Mouse (Mus musculus): Measurements from ENCODE around the gene Znhit2.
"Not testable (repeated sequence)": the region's sequence is repeated elsewhere in the genome, so short reads cannot be mapped to it uniquely, and the experiment has no call there.

The Znhit2 gene

GRCm38 (mm10) chr19:6061021-6061533 is at the start of gene Znhit2:
Gene Znhit2, plus strand, starts transcription at chr19:6061192.
- DNase-seq (ENCODE audit: low spot score) = peak; percentile 91

DNA sequence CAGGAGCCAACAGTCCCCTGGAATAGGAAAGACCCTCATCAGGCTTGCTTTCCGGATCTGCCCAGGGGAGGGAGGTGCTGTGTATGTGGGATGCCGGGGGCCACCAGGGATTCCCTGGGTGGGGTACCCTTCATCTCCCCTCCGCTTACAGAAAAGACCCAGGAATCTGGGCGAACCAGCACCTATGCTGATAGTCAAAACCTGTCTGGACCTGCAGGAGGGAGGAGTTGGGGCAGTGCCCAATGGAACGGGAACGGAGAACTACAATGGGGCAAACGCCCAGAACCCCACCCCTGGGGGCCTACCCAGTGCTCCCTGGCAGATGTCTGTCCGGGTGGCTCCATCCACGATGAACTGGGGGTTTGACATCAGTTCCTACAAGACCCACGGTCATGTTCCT is 47.3 kb upstream of the Znhit2 start:
- DNase-seq (ENCODE audit: low spot score) = no peak

GRCm38 (mm10) chr19:6014991-6015510 is 45.9 kb upstream of the Znhit2 start:
- DNase-seq (ENCODE audit: low spot score) = no peak

GRCm38 (mm10) chr19:6015511-6016315 is 45.3 kb upstream of the Znhit2 start, which contains the start of gene Capn1:
Gene Capn1, minus strand, starts transcription at chr19:6015897.
- peak; percentile 49 for DNase-seq (ENCODE audit: low spot score)

DNA sequence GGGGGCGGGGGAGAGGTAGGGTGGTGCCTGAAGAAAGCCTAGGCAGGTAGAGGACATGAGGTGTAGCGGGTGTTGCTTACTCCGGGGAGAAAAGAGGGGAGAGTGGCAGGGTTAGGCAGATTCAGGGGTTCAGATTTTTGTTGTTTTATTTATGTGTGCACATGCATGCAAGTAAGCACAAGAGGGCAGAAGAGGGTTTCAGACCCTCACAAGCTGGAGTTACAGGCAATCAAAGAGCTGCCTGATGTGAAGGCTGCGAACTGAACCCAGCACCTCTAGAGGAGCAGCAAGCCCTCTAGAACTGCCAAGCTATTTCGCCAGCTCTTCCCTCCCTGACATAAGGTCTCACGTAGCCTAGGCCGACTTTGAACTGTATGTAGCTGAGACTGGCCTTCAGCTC is 44.5 kb upstream of the Znhit2 start:
- no peak for DNase-seq (ENCODE audit: low spot score)

GRCm38 (mm10) chr19:6018142-6019089 is 42.6 kb upstream of the Znhit2 start:
- peak; percentile 59 for DNase-seq (ENCODE audit: low spot score)

DNA sequence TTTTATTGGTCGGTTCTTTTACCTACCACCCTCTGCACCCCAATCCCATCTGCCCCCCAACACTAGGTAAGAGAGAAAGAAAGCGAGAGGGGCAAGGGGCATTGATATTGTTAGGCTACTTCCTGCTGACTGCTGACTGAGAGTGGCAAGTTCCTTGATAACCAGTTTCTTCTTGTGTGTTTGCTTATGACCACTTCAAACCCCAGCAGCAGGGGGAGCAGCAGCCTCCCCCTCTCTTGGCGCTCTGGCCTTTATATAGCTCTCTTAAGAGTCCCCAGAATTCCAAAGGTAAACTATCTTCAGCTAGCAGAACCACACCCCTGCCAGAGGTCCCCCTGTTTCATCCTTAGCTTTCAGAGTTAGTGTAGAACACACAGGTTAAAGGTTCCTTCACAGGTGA is 40.7 kb upstream of the Znhit2 start:
- no peak for DNase-seq (ENCODE audit: low spot score)

- DNase-seq (ENCODE audit: low spot score) = no peak
Observed at GRCm38 (mm10) chr19:6023059-6023458, 37.9 kb upstream of the Znhit2 start.

DNA sequence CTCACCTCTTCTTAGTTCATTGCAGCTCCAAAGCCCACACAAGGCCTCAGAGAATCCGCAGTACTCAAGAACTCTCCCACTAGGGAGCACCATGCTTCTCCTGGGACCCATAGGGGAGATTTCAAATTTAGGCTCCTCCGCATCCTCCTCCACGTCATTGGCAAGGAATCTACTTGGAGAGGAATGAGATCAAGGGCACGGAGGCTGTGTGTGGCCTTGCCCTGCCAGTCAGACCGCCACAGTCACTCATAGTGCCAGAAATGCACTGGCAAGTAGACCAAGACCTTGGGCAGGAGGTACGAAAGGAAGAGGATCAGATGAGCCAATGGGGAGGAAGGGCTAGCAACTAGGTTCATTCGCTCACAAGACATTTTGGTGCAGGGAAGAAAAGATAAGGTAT is 37.1 kb upstream of the Znhit2 start:
- DNase-seq (ENCODE audit: low spot score) = peak; percentile 61

DNA sequence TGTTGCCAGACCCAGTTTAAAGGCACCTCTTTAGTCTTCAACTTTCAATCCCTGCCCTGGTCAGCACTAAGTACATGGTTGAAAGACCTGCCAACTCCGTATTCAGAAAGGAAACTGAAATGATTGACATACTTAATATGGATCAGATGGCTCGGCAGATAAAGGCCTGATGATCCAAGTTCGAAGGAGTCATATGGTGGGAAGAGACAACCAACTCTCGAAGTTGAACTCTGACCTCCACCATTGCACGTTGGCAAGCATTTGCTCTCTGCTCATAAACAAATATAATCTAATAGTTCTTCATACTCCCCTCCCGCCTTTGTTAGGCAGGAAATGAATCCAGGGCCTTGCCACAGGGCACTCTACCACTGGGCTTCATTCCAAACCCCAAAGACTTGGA is 32.0 kb upstream of the Znhit2 start:
- no peak for DNase-seq (ENCODE audit: low spot score)

DNA sequence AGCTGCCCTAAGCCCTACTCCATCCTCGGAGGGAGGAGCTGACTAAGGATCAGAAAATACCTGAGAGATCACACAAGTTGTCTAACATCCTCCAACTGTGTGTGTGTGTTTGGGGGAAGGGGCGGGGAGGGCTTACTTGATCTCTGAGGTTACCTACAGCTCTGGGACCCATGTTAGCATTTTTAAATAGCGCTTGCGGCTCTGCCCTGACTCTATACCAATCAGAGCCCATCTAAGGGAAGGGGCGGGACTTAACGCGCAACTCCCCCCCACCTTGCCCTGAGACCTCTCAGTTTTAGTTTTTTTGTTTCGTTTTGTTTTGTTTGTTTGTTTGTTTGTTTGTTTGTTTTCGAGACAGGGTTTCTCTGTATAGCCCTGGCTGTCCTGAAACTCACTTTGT is 31.6 kb upstream of the Znhit2 start:
- DNase-seq (ENCODE audit: low spot score) = no peak

DNA sequence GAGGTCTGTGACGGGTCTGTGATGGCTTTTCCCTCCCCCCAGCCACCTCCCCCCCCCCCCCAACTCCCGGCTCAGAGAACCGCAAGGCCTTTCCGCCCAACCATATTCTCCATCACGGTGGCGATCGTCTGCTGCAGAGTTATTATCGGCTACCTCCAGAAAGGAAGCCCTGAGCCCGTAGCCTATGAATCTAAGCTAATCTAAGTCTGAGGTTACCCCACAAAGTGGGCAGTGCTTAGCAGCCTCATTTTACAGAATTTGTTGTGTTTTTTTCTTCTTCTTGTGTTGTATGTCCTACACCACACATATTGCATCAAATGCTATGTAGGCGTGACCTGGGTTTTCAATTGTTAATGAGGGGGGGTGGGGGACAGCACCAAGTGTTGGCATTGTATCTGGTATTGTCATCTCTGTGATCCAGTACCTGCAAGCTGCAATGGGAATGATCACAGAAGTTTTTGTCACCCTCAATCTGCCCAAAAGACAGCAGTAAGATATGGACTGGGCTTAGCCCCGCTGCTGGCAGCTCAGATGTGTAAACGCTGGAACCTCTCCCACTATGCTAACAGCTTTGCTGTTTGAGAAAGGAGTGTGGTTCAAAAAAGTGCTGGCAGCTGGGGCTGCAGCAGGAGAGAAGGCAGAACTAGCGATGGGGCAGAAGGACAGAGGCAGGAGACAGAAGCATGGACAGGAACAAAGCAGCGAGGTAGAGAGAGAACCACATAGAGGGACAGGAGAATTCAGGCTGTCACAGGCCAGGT is 30.3 kb upstream of the Znhit2 start:
- DNase-seq (ENCODE audit: low spot score) = no peak

GRCm38 (mm10) chr19:6035966-6036585 is 24.9 kb upstream of the Znhit2 start:
- no peak for DNase-seq (ENCODE audit: low spot score)

- no peak for DNase-seq (ENCODE audit: low spot score)
Observed at GRCm38 (mm10) chr19:6037695-6038094, 23.3 kb upstream of the Znhit2 start.

DNA sequence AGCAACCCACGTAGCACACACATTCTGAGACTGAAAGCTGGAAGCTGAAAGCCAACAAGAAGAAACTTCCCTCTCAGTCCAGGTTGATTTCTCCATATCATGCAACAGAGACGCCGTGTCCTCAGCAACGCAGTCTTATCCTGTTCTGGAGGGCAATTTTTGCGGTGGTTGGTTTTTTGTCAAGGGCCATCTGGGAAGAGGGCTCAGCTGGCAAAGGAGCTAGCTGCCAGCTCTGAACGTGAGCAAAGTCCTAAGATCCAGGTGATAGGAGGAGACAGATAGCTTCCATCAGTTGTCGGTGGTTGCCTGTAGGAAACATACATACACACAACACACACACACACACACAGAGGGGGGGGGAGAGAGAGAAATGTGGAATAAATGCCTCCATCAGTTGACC is 22.7 kb upstream of the Znhit2 start:
- no peak for DNase-seq (ENCODE audit: low spot score)

- no peak for DNase-seq (ENCODE audit: low spot score)
Observed at GRCm38 (mm10) chr19:6040002-6040401, 21.0 kb upstream of the Znhit2 start.

DNA sequence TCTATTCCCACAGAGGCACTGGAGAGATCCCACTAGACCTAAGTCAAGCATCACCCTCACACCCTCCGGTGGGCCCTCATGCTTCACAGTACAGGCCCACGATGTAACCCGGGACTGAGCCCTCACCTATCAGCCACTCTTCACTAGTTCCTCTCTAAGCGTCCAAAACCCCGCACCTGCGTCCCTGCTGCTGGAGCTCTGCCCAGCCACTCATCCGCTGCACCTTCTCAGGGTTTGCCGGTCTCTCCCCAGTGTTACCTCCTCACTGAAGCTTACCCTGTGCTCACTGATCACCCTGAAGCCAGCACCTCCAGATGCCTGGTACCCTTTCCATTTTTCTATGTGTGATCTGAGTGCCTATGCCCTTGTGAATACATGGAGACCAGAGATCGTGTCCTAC is 18.7 kb upstream of the Znhit2 start:
- no peak for DNase-seq (ENCODE audit: low spot score)

DNA sequence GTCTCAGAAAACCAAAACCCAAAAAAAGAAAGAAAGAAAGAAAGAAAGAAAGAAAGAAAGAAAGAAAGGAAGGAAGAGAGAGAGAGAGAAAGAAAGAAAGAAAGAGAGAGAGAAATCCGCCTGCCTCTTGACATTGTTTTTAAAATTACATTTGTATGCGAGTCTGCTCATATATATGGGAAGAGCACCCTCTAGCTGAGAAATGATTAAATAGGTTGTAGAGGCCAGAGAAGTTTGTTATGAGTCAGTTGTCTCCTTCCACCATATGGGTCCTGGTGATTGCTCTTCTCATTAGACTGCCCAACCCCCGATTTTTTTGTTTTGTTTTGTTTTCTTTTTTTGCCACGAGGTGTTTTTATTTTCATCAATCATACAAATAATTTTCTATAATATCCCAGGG is 16.9 kb upstream of the Znhit2 start:
- DNase-seq (ENCODE audit: low spot score) = not testable (repeated sequence)

DNA sequence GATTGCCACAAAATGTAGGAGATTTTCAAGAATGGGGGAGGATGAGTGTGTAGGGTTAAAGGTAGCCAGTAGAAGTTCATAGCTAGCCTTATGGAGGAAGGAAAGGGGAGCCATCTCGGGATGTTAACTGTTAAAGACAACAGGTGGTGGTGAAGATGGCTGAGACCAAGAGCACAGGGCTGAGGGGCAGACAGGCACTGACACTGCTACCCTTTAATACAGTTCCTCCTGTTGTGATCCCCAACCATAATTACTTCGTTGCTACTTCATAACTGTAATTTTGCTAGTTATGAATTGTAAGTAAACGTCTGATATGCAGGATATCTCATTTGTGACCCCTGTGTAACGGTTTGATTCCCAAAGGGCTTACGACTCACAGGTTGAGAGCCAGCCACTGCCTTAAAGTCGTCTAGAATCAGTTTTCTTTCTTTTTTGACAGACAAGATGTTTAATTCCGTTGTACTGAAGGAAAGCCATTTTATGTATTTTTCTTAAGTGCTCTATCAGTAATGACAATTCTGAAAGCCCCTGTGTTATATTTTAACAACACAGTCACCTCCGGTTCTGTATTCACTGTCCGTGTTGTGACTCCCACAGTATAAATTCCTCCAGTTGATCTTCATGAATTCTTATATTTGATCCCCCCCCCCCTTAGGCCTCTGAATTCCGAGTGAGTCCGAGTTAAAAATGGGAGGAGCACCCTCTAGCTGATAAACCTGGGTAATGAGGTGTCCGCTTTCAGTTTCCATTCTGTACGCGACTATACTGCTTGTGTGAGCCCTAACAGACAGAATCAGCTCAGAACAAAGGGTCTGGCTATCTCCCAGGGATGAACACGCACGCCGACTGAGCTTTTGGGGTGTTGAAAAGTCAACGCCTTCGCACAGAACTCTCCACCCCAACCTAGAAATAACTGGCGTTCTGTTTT is 15.4 kb upstream of the Znhit2 start:
- no peak for DNase-seq (ENCODE audit: low spot score)
